In the genomic region with DNA sequence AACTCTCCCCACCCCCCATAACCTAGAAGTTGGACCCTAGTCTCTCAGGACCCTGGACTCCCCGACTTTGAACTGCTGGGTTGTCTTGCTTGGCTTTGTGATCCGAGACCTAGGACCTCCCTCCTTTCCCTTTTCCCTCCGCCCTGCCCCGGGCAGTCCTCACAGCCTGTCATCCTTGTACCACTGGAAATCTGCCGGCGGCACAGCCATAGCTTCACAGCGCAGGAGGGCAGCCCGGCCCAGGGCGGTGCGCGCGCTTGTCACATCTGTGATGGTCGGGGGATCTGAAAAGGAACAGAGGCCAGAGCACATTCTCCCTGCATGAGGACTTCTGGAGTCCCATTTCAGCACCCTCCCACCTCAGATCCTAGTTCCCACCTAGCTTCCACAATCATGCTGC, we compare ENCODE assay signal across 14 mouse cellular contexts. TPM values are rescaled to one million over a fixed set of nuclear protein-coding genes. Genes with fewer than 3 reads are reported as not detected.
A peak's percentile ranks its signal among the peaks of the same experiment; 100 is the strongest.
DNase-seq lines count a peak whose midpoint lies in the region; ATAC-seq lines count a peak whose summit lies in the region.
"Had no signal": no experiment of that assay in that cellular context is flagged by ENCODE, and none has a peak within 500 bp of the region (broad histone marks: within the 10 kb centered on the region; RNA-seq: fewer than 3 reads in every experiment).

No protein-coding gene starts in this region.

- H3K4me1 ChIP-seq in heart, embryonic 11.5 days (ENCODE audit: control insufficient read depth, insufficient read depth, low read length), result no peaks in the 10 kb centered on the region
- H3K4me1 ChIP-seq in liver, embryonic 12.5 days, result no peaks in the 10 kb centered on the region

- H3K4me3 ChIP-seq in heart, embryonic 11.5 days (ENCODE audit: low read depth, low read length), result no peak overlapping the region; the same call in 1 of the 2 replicates
- no peak overlapping the region for H3K4me3 ChIP-seq in liver, embryonic 12.5 days
- H3K4me3 ChIP-seq: left cerebral cortex, adult 2 months had no signal

- no peak for ATAC-seq in heart, embryonic 11.5 days (replicated peaks; ENCODE audit: insufficient number of reproducible peaks, low FRiP score, low TSS enrichment)
- ATAC-seq in liver, embryonic 12.5 days, result 0 out of 2 replicates have a peak, but pooled peaks have one; percentile 18

- WGBS in heart, embryonic 11.5 days (ENCODE audit: insufficient replicate concordance), result 5% methylated on average over 13 of the region's 13 CpGs
- WGBS in liver, embryonic 12.5 days (ENCODE audit: insufficient replicate concordance), result 12% methylated on average over 13 of the region's 13 CpGs

- no peak for DNase-seq in heart, adult 11 months
- no peak for DNase-seq in liver
- peak; percentile 29 for DNase-seq in embryo, embryonic 10.5 days (ENCODE audit: low spot score)
- peak; percentile 19 for DNase-seq in mesoderm, embryonic 11.5 days (ENCODE audit: low read depth, low spot score)
- no peak for DNase-seq in thymus, postnatal 14 days
- DNase-seq in cerebellum, postnatal 10 days, result no peak
- DNase-seq: adrenal gland, postnatal 10 days; lung, postnatal 14 days had no signal

- H3K9ac ChIP-seq in heart, embryonic 11.5 days (ENCODE audit: low read depth, low read length), result no peak overlapping the region
- H3K9ac ChIP-seq in liver, embryonic 12.5 days, result no peak overlapping the region

- peak overlapping the region; percentile 37 for H3K4me2 ChIP-seq in heart, embryonic 11.5 days
- H3K4me2 ChIP-seq in liver, embryonic 12.5 days, result no peak overlapping the region
- H3K4me2 ChIP-seq: liver, embryonic 11.5 days had no signal

- H3K9me3 ChIP-seq in heart, embryonic 11.5 days (replicated peaks; ENCODE audit: control insufficient read depth, low read length), result no peaks in the 10 kb centered on the region
- no peaks in the 10 kb centered on the region for H3K9me3 ChIP-seq in liver, embryonic 12.5 days (replicated peaks)

- H3K36me3 ChIP-seq in heart, embryonic 11.5 days (ENCODE audit: control insufficient read depth, insufficient read depth, low read length), result no peaks in the 10 kb centered on the region
- no peaks in the 10 kb centered on the region for H3K36me3 ChIP-seq in liver, embryonic 12.5 days

- peaks cover 51% of the 10 kb centered on the region for H3K27me3 ChIP-seq in heart, embryonic 11.5 days (ENCODE audit: control insufficient read depth, insufficient read depth, low read length)
- peaks cover 73% of the 10 kb centered on the region for H3K27me3 ChIP-seq in liver, embryonic 12.5 days (replicated peaks)

- H3K27ac ChIP-seq in heart, embryonic 11.5 days (ENCODE audit: low read depth, low read length), result no peak overlapping the region
- no peak overlapping the region for H3K27ac ChIP-seq in liver, embryonic 12.5 days
- H3K27ac ChIP-seq: hindbrain, postnatal 0 days; left cerebral cortex, adult 2 months had no signal

RNA-seq across cellular contexts. Expression of a gene that starts 13.4 kb away (rescaled TPM):
- polyA plus RNA-seq in heart, embryonic 11.5 days (2014; fragmentation: Nextera tagmentation; extraction: Ambion mirVana), result 0.99 and 1.9 TPM in 2 replicates
- 1.2 and 2.3 TPM in 2 replicates for polyA plus RNA-seq in liver, embryonic 12.5 days (2016; fragmentation: Nextera tagmentation; extraction: Ambion mirVana)

RNA-seq across cellular contexts. Expression of a gene that starts 13.5 kb away (rescaled TPM):
- polyA plus RNA-seq in heart, embryonic 11.5 days (2014; fragmentation: Nextera tagmentation; extraction: Ambion mirVana), result 0.10 and 0.11 TPM in 2 replicates
- 0.05 TPM in 1 of 2 replicates, not detected in the other for polyA plus RNA-seq in liver, embryonic 12.5 days (2016; fragmentation: Nextera tagmentation; extraction: Ambion mirVana)

RNA-seq across cellular contexts. Expression of a gene that starts 29.4 kb away (rescaled TPM):
- polyA plus RNA-seq in heart, embryonic 11.5 days (2014; fragmentation: Nextera tagmentation; extraction: Ambion mirVana), result not detected in 2 replicates
- not detected in 2 replicates for polyA plus RNA-seq in liver, embryonic 12.5 days (2016; fragmentation: Nextera tagmentation; extraction: Ambion mirVana)
- polyA plus RNA-seq: gonadal fat pad, adult 2 months; hindbrain, postnatal 0 days; liver, embryonic 11.5 days had no signal

RNA-seq across cellular contexts. Expression of a gene that starts 32.4 kb away (rescaled TPM):
- polyA plus RNA-seq in heart, embryonic 11.5 days (2014; fragmentation: Nextera tagmentation; extraction: Ambion mirVana), result not detected in 2 replicates
- 0.26 and 0.59 TPM in 2 replicates for polyA plus RNA-seq in liver, embryonic 12.5 days (2016; fragmentation: Nextera tagmentation; extraction: Ambion mirVana)

RNA-seq across cellular contexts. Expression of a gene that starts 32.5 kb away (rescaled TPM):
- polyA plus RNA-seq in heart, embryonic 11.5 days (2014; fragmentation: Nextera tagmentation; extraction: Ambion mirVana), result 538 and 556 TPM in 2 replicates
- 238 and 249 TPM in 2 replicates for polyA plus RNA-seq in liver, embryonic 12.5 days (2016; fragmentation: Nextera tagmentation; extraction: Ambion mirVana)

Comparison
In these comparisons a context has a peak if more than half of its experiments do, and no peak if none do; other contexts are left out.
1. DNase-seq: peak in embryo, embryonic 10.5 days (single experiment) and mesoderm, embryonic 11.5 days (single experiment); none in heart, adult 11 months (single experiment), liver (single experiment), thymus, postnatal 14 days (single experiment) and cerebellum, postnatal 10 days (0 of 2).